ENCODE assay signal across 14 mouse cellular contexts in genomic region chr8:116827141-116827540, GRCm38 (mm10).
"Had no signal": no experiment of that assay in that cellular context is flagged by ENCODE, and none has a peak within 500 bp of the region (broad histone marks: within the 10 kb centered on the region; RNA-seq: fewer than 3 reads in every experiment).

No protein-coding gene starts in this region.

- ATAC-seq: intestine, embryonic 15.5 days had no signal

- H3K36me3 ChIP-seq: intestine, embryonic 15.5 days; limb, embryonic 13.5 days; lung, embryonic 15.5 days; midbrain, embryonic 10.5 days; neural tube, embryonic 15.5 days; stomach, embryonic 15.5 days had no signal

- H3K27ac ChIP-seq: intestine, embryonic 15.5 days; limb, embryonic 13.5 days; lung, embryonic 15.5 days; midbrain, embryonic 10.5 days; neural tube, embryonic 15.5 days; stomach, embryonic 15.5 days had no signal

- H3K4me3 ChIP-seq: intestine, embryonic 15.5 days; limb, embryonic 13.5 days; lung, embryonic 15.5 days; midbrain, embryonic 10.5 days; myocyte; neural tube, embryonic 15.5 days; stomach, embryonic 15.5 days had no signal

- H3K27me3 ChIP-seq: intestine, embryonic 15.5 days; limb, embryonic 13.5 days; lung, embryonic 15.5 days; neural tube, embryonic 15.5 days; stomach, embryonic 15.5 days had no signal

- H3K4me1 ChIP-seq: intestine, embryonic 15.5 days; limb, embryonic 13.5 days; midbrain, embryonic 10.5 days; neural tube, embryonic 15.5 days; stomach, embryonic 15.5 days had no signal

- DNase-seq: kidney, adult 18-20 months; kidney, postnatal 14 days; layer of hippocampus, adult 9-11 months; left cerebral cortex, postnatal 4 days; lung, postnatal 36 days; midbrain, embryonic 14.5 days; right cerebral cortex, adult 18-20 months had no signal

- H3K4me2 ChIP-seq: intestine, embryonic 15.5 days; limb, embryonic 13.5 days; lung, embryonic 15.5 days; neural tube, embryonic 15.5 days; stomach, embryonic 15.5 days had no signal

- H3K9ac ChIP-seq: intestine, embryonic 15.5 days; limb, embryonic 13.5 days; lung, embryonic 15.5 days; neural tube, embryonic 15.5 days; stomach, embryonic 15.5 days had no signal

- H3K9me3 ChIP-seq: intestine, embryonic 15.5 days; limb, embryonic 13.5 days; lung, embryonic 15.5 days; stomach, embryonic 15.5 days had no signal
